Mouse (Mus musculus): ENCODE measurements around the gene Lbhd1. TPM values are rescaled to one million over a fixed set of nuclear protein-coding genes. Genes with fewer than 3 reads are reported as not detected.

Gene Lbhd1
- polyA plus RNA-seq (2015; fragmentation: Nextera tagmentation; extraction: Ambion mirVana) = 69.8 and 70.7 TPM in 2 replicates

GRCm38 (mm10) chr19:8883616-8884015 lies at the start of gene Lbhd1, which contains the start of gene Gm49403:
Gene Lbhd1 (plus strand): TSS chr19:8883732.
Gene Gm49403 (plus strand): TSS chr19:8883930.

GRCm38 (mm10) chr19:8837251-8837791 lies 46.2 kb upstream of the Lbhd1 start, which contains the start of gene Bscl2:
Gene Bscl2 (plus strand): TSS chr19:8837467.

DNA sequence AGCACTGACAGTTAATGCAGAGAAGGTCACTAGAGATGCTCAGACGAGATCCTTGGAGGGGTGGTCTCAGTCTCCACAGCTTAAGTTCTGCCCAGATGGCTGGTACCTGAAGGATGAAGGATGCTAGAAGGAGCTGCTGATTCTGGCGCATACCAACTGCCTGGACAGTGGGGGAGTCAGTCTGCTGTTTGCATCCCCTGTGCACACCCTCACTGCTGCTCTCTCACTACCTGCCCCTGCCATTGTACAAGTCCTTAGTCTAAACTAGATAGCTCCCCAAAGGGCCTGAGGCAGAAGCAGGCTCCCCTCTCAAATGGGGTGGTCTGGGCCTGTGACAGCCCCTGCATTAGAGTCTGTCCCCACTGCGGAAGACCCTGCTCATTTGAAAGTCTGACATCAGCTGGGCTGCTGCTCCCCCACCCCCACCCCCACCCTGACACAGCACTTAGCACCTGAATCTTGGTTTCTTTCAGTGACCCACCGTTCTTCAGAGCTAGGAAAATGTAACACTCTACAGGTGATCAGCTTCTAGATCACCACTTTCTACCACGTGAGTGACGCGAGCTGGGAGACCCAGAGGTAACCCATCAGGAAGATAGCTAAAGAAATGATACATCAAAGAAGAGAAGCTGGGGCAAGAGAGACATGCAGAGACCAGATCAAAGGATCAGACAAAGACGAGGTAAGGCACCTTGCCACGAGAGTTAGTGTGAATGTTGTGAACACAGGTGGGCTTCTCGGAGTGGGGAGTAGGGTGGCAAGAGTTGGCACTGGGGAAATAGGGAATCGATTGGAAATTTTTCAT lies 44.2 kb upstream of the Lbhd1 start, which contains the start of gene Gng3:
Gene Gng3, minus strand, starts transcription at position 92 of the 805 bp plus-strand sequence.

DNA sequence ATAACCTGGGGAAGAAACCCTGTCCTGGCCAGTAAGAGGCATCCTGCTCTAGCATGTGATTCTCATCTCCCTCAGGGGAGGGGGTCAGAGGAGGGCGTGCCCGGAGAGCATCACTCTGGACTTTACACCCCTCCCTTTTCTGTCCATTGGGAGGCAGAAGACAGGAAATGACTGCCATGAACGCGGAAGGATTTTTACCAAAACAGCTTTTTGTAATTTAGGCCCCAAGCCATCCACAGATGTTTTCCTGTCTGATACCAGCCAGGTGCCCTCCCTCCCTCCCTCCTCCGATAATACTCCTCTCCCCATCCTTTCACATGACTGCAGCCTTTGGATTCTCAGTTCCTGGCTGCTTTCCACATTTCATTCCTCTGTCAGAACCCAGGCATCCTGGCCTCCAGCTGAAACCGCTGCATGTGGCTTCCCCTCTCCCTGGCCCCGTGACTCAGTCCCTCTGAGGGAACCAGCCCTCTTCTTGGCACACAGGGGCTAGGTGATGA lies 33.1 kb upstream of the Lbhd1 start, which contains the start of gene Lrrn4cl:
Gene Lrrn4cl, plus strand, starts transcription at position 367 of the 500 bp plus-strand sequence.

GRCm38 (mm10) chr19:8871267-8872186 lies 12.0 kb upstream of the Lbhd1 start, which contains the start of gene Ubxn1:
Gene Ubxn1 (plus strand): TSS chr19:8871496.

GRCm38 (mm10) chr19:8880311-8881033 lies 3.1 kb upstream of the Lbhd1 start, which contains the start of gene Uqcc3:
Gene Uqcc3 (minus strand): TSS chr19:8880923.

GRCm38 (mm10) chr19:8888511-8889385 lies 5.2 kb downstream of the Lbhd1 start, which contains the start of the genes 1810009A15Rik and Gm49416:
Gene 1810009A15Rik (plus strand): TSS chr19:8888853.
Gene Gm49416 (plus strand): TSS chr19:8888926.

GRCm38 (mm10) chr19:8892829-8893766 lies 9.6 kb downstream of the Lbhd1 start, which contains the start of gene Ints5:
Gene Ints5 (plus strand): TSS chr19:8893005.

GRCm38 (mm10) chr19:8897865-8898495 lies 14.4 kb downstream of the Lbhd1 start, which contains the start of gene Ganab:
Gene Ganab (plus strand): TSS chr19:8898071.

GRCm38 (mm10) chr19:8920073-8920736 lies 36.7 kb downstream of the Lbhd1 start, which contains the start of gene B3gat3:
Gene B3gat3 (plus strand): TSS chr19:8920374.

DNA sequence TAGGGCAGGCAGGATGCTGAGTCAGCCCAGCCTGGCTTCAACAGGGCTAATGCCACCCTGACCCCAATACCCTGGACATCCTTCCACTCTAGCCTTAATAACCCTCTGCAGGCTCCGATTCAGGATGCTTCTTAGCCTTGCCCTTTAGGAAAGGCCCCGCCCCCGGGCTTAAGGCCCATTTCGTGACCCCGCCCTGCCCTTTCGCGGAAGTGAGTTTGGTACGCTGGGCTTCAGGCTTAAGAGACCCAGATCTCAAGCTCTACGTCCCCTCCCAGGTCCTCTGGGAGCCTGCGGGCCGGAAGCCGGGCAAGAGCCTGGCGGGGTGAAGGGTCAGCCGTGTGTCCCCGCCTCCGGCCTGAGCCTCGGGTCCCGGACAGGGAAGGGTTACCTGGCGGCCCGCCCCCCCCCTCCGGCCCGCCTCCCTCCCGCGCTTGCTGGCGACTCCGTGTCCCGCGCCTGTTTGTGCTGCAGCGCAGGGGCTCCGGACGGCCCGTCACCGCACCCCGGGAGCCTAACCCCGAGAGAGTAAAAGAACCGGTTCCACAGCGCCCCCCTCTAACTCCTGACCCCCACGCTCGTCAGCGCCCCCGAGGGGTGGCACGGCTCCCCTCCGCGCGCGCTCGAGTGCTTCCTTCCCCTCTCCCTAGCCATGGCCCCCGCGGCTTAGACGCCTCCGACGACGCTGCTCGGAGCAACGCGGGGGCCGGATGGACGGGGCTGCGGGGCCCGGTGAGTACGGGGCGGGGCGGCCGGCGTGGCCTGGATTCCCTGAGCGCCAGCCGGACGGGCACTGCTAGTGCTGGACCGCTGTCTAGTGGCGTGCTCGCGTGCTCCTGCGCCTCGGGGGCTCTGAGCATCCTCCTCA lies 45.9 kb downstream of the Lbhd1 start, which contains the start of the genes Rom1 and Eml3:
Gene Rom1, minus strand, starts transcription at position 133 of the 865 bp plus-strand sequence.
Gene Eml3, plus strand, starts transcription at position 329 of the 865 bp plus-strand sequence.

GRCm38 (mm10) chr19:8941515-8942217 lies 58.1 kb downstream of the Lbhd1 start, which contains the start of gene Mta2:
Gene Mta2 (plus strand): TSS chr19:8941875.

Measured in adrenal gland, postnatal 0 days (tissue).